Mouse (Mus musculus) CH12.LX (cell line): ENCODE measurements around the gene Psors1c2.

Source experiments
- CHD1 ChIP-seq: IDR thresholded peaks from 2 replicates; pipeline ENCODE4 v1.6.1; 2012; ENCODE audit warnings: low read depth, low read length, improper control_type of control experiment, inconsistent platforms
- CTCF ChIP-seq, 2 experiments: IDR thresholded peaks in 1 of 2; conservative IDR thresholded peaks in 1 of 2; 2 replicates each; pipeline ENCODE4 v1.5.1; 2011 to 2012; ENCODE audit warnings: low read depth in 2 of 2, low read length in 2 of 2, improper control_type of control experiment in 1 of 2, inconsistent platforms in 1 of 2, mild to moderate bottlenecking in 1 of 2, moderate library complexity in 1 of 2
- E2F4 ChIP-seq: IDR thresholded peaks from 2 replicates; pipeline ENCODE4 v1.6.1; 2011; ENCODE audit warnings: low read depth, low read length, improper control_type of control experiment; ENCODE audit not compliant: insufficient replicate concordance
- HCFC1 ChIP-seq: IDR thresholded peaks from 2 replicates; pipeline ENCODE4 v1.6.1; 2012; ENCODE audit warnings: low read depth, mild to moderate bottlenecking, inconsistent platforms, low read length, improper control_type of control experiment
- IRF4 ChIP-seq: IDR thresholded peaks from 2 replicates; pipeline ENCODE4 v1.6.1; 2014; ENCODE audit warnings: low read depth, mild to moderate bottlenecking, inconsistent platforms, low read length, improper control_type of control experiment
- JUND ChIP-seq: conservative IDR thresholded peaks from 2 replicates; pipeline ENCODE4 v1.6.1; 2011; ENCODE audit warnings: low read depth, low read length, improper control_type of control experiment
- MAX ChIP-seq: IDR thresholded peaks from 2 replicates; pipeline ENCODE4 v1.6.1; 2011; ENCODE audit warnings: low read length, improper control_type of control experiment
- MAZ ChIP-seq: IDR thresholded peaks from 2 replicates; pipeline ENCODE4 v1.6.1; 2012; ENCODE audit warnings: low read depth, mild to moderate bottlenecking, inconsistent platforms, low read length, improper control_type of control experiment, moderate library complexity
- POLR2A ChIP-seq: IDR thresholded peaks from 2 replicates; pipeline ENCODE4 v1.6.1; 2011; ENCODE audit warnings: low read depth, mild to moderate bottlenecking, improper control_type of control experiment, low read length
- SMC3 ChIP-seq: IDR thresholded peaks from 2 replicates; pipeline ENCODE4 v1.6.1; 2011; ENCODE audit warnings: low read depth, low read length, improper control_type of control experiment
- TBP ChIP-seq: conservative IDR thresholded peaks from 2 replicates; pipeline ENCODE4 v1.6.1; 2011; ENCODE audit warnings: low read depth, low read length, improper control_type of control experiment

DNA sequence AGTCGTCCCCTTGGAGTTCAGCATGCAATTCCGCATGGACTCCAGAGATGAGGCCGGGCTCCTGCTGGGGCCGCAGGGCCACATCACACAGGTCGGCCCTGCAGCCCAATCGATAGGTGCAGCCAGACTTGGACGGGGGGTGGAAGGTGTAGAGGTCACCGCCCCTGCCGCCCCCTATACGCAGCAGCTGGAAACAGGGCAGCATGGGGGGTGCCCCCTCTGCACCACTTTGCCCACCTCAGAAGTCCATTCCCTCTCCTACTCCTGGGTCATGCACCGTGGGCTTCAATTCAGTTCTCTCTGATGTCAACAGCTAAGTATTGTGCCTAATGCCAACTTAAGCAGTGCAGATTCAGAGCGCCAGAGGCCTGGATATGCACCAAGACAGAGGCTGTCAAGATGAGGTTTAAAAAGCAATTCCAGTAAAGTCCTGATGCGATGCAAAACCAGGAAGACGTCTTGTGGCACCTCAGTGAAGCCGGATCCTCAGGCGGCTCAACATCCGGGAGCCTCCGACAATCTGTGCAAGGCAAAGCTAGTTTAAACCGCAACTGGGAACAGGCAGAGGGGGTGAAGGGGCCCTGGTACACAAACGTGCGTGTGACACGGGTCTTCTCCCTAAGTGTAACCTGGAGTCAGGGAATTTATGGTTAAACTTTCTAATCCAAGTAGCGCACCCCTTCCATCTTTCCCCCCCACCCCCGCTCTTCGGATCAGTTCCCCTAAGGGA, 16.9 kb upstream of the Psors1c2 start:
- TF ChIP-seq TBP: no peak
- TF ChIP-seq POLR2A: no peak
- TF ChIP-seq CHD1: no peak
- TF ChIP-seq MAX: no peak
- TF ChIP-seq E2F4: no peak
- no peak for TF ChIP-seq SMC3
- no peak for TF ChIP-seq HCFC1
- no peak for TF ChIP-seq MAZ
- TF ChIP-seq IRF4: no peak
- TF ChIP-seq JUND: no peak
- TF ChIP-seq CTCF (conservative IDR thresholded peaks at IDR 0.05 in 1 of 2, IDR thresholded peaks at IDR 0.05 in 1 of 2; ENCODE audit: low read depth in 2 of 2, low read length in 2 of 2): no peak
